Mouse (Mus musculus) stomach, embryonic 14.5 days (tissue): Measurements from ENCODE around the gene Nom1. TPM values are rescaled to one million over a fixed set of nuclear protein-coding genes. Genes with fewer than 3 reads are reported as not detected.
"Not testable (repeated sequence)": the region's sequence is repeated elsewhere in the genome, so short reads cannot be mapped to it uniquely, and the experiment has no call there.

ENCODE experiments used
- ATAC-seq: fragments of 200-750 bp; cut with Nextera tagmentation; 2 replicates; pipeline ENCODE4 v1.8.0; 2017; ENCODE audit warnings: low read depth, moderate TSS enrichment; ENCODE audit not compliant: insufficient number of reproducible peaks, insufficient read depth, low FRiP score
- H3K27ac ChIP-seq: fragments of 300-500 bp; sonication (generic); 2 replicates; pipeline ENCODE4 v1.5.1; 2014; ENCODE audit warnings: mild to moderate bottlenecking, low read length, moderate library complexity, mixed read lengths
- H3K27me3 ChIP-seq: fragments of 300-500 bp; sonication (generic); 2 replicates; pipeline ENCODE4 v1.6.1; 2014; ENCODE audit warnings: low read length, control low read depth, mixed read lengths; ENCODE audit not compliant: control insufficient read depth, insufficient read depth
- H3K36me3 ChIP-seq: fragments of 300-500 bp; sonication (generic); 2 replicates; pipeline ENCODE4 v1.6.1; 2014; ENCODE audit warnings: mild to moderate bottlenecking, control low read depth, low read length, moderate library complexity, mixed read lengths; ENCODE audit not compliant: control insufficient read depth, insufficient read depth
- H3K4me1 ChIP-seq: fragments of 300-500 bp; sonication (generic); 2 replicates; pipeline ENCODE4 v1.6.1; 2014; ENCODE audit warnings: low read length, control low read depth, mixed read lengths; ENCODE audit not compliant: control insufficient read depth, insufficient read depth
- H3K4me2 ChIP-seq: fragments of 300-500 bp; sonication (generic); replicated peaks from 2 replicates; pipeline ENCODE4 v1.6.1; 2014; ENCODE audit warnings: low read depth, low read length, control low read depth
- H3K4me3 ChIP-seq: fragments of 300-500 bp; sonication (generic); 2 replicates; pipeline ENCODE4 v1.5.1; 2014; ENCODE audit warnings: low read depth, low read length, control low read depth
- H3K9ac ChIP-seq: fragments of 300-500 bp; sonication (generic); replicated peaks from 2 replicates; pipeline ENCODE4 v1.6.1; 2014; ENCODE audit warnings: low read depth, mild to moderate bottlenecking, control low read depth, low read length, moderate library complexity, mixed read lengths
- H3K9me3 ChIP-seq: fragments of 300-500 bp; sonication (generic); 2 replicates; pipeline ENCODE4 v1.6.1; 2016; ENCODE audit warnings: low read depth, low read length, control low read depth; ENCODE audit not compliant: control insufficient read depth
- WGBS: fragments of 180-500 bp; shearing (Covaris S2); extraction: QIAGEN DNeasy Blood & Tissue Kit; methylation state at CpG from one replicate; pipeline ENCODE4 v1.1.7; 2014; 5-methylcytosine and 5-hydroxymethylcytosine counted together
- polyA plus RNA-seq: library from polyadenylated mRNA; unstranded; fragments of >200 nt; fragmentation: Nextera tagmentation; extraction: Ambion mirVana; gene quantifications from 2 replicates; pipeline ENCODE4 v1.2.1, GENCODE M21; 2014

Gene Nom1
- 19.0 and 23.4 TPM in 2 replicates for polyA plus RNA-seq

GRCm38 (mm10) chr5:29434228-29434871 is at the start of gene Nom1:
Gene Nom1 (plus strand): TSS chr5:29434664.
- peaks cover 22% of the 10 kb centered on the region; the same call in 1 of the 2 replicates for H3K36me3 ChIP-seq
- peak within 1 kb of the TSS; percentile 85 for H3K9ac ChIP-seq
- H3K27me3 ChIP-seq = no peaks in the 10 kb centered on the region
- peak within 1 kb of the TSS; percentile 91 for H3K4me2 ChIP-seq
- peaks cover 17% of the 10 kb centered on the region for H3K4me1 ChIP-seq
- peak within 1 kb of the TSS; percentile 59; the same call in 1 of the 2 replicates for H3K27ac ChIP-seq
- WGBS = 5% methylated on average over 29 of the region's 29 CpGs
- no peaks in the 10 kb centered on the region for H3K9me3 ChIP-seq
- H3K4me3 ChIP-seq = peak within 1 kb of the TSS; percentile 92
- peak; percentile 91; the same call in 1 of the 2 replicates for ATAC-seq

- Histone ChIP-seq H3K27ac (no peak overlapping the region; the same call in 1 of the 2 replicates), H3K27me3 (no peaks in the 10 kb centered on the region), H3K4me3 (no peak overlapping the region), H3K9ac (no peak overlapping the region), H3K4me2 (no peak overlapping the region), H3K9me3 (no peaks in the 10 kb centered on the region), H3K36me3 (no peaks in the 10 kb centered on the region), H3K4me1 (0 out of 2 replicates have a peak, but pooled peaks cover 4% of the 10 kb centered on the region)
- no peak for ATAC-seq
- 10% methylated on average over 1 of the region's 1 CpGs for WGBS
Observed at GRCm38 (mm10) chr5:29387591-29387990, 46.9 kb upstream of the Nom1 start.

GRCm38 (mm10) chr5:29388181-29388943 is 46.1 kb upstream of the Nom1 start:
- WGBS = 32% methylated on average over 7 of the region's 7 CpGs
- H3K4me1 ChIP-seq = 0 out of 2 replicates have a peak, but pooled peaks cover 4% of the 10 kb centered on the region
- H3K27me3 ChIP-seq = no peaks in the 10 kb centered on the region
- no peak overlapping the region for H3K4me3 ChIP-seq
- no peaks in the 10 kb centered on the region for H3K9me3 ChIP-seq
- no peak overlapping the region for H3K9ac ChIP-seq
- peak; percentile 48 for ATAC-seq
- no peaks in the 10 kb centered on the region for H3K36me3 ChIP-seq
- no peak overlapping the region for H3K4me2 ChIP-seq
- peak overlapping the region; percentile 27; the same call in 1 of the 2 replicates for H3K27ac ChIP-seq

- H3K4me2 ChIP-seq = no peak overlapping the region
- 20% methylated on average over 15 of the region's 15 CpGs for WGBS
- no peak overlapping the region for H3K9ac ChIP-seq
- H3K36me3 ChIP-seq = no peaks in the 10 kb centered on the region
- H3K4me1 ChIP-seq = 0 out of 2 replicates have a peak, but pooled peaks cover 4% of the 10 kb centered on the region
- H3K27me3 ChIP-seq = no peaks in the 10 kb centered on the region
- ATAC-seq = 0 out of 2 replicates have a peak, but pooled peaks have one; percentile 64
- H3K9me3 ChIP-seq = no peaks in the 10 kb centered on the region
- no peak overlapping the region for H3K4me3 ChIP-seq
- no peak overlapping the region for H3K27ac ChIP-seq
Observed at GRCm38 (mm10) chr5:29388944-29389765, 45.3 kb upstream of the Nom1 start.

GRCm38 (mm10) chr5:29398427-29398826 is 36.0 kb upstream of the Nom1 start:
- H3K9ac ChIP-seq = no peak overlapping the region
- WGBS = 66% methylated on average over 4 of the region's 4 CpGs
- ATAC-seq = no peak
- H3K4me3 ChIP-seq = no peak overlapping the region
- H3K36me3 ChIP-seq = no peaks in the 10 kb centered on the region
- H3K4me2 ChIP-seq = no peak overlapping the region
- H3K27ac ChIP-seq = no peak overlapping the region
- no peaks in the 10 kb centered on the region for H3K9me3 ChIP-seq
- H3K27me3 ChIP-seq = no peaks in the 10 kb centered on the region
- H3K4me1 ChIP-seq = no peaks in the 10 kb centered on the region

GRCm38 (mm10) chr5:29410854-29411253 is 23.6 kb upstream of the Nom1 start:
- Histone ChIP-seq H3K4me2 (no peak overlapping the region), H3K9ac (no peak overlapping the region), H3K36me3 (no peaks in the 10 kb centered on the region), H3K27ac (no peak overlapping the region), H3K4me3 (no peak overlapping the region), H3K4me1 (no peaks in the 10 kb centered on the region), H3K9me3 (no peaks in the 10 kb centered on the region), H3K27me3 (no peaks in the 10 kb centered on the region)
- ATAC-seq = no peak

GRCm38 (mm10) chr5:29413041-29413440 is 21.4 kb upstream of the Nom1 start:
- WGBS = 82% methylated on average over 3 of the region's 3 CpGs
- ATAC-seq = no peak
- H3K4me3 ChIP-seq = no peak overlapping the region
- no peak overlapping the region for H3K9ac ChIP-seq
- no peaks in the 10 kb centered on the region for H3K9me3 ChIP-seq
- no peaks in the 10 kb centered on the region for H3K36me3 ChIP-seq
- no peaks in the 10 kb centered on the region for H3K27me3 ChIP-seq
- H3K27ac ChIP-seq = no peak overlapping the region
- H3K4me2 ChIP-seq = no peak overlapping the region
- H3K4me1 ChIP-seq = no peaks in the 10 kb centered on the region

- WGBS = 44% methylated on average over 3 of the region's 3 CpGs
- H3K27ac ChIP-seq = not testable (repeated sequence)
Observed at GRCm38 (mm10) chr5:29423330-29423729, 11.1 kb upstream of the Nom1 start.

More at GRCm38 (mm10) chr5:29423330-29423729, 11.1 kb upstream of the Nom1 start:
- H3K9me3 ChIP-seq, H3K27me3 ChIP-seq, H3K4me2 ChIP-seq, ATAC-seq, H3K36me3 ChIP-seq, H3K9ac ChIP-seq, H3K4me1 ChIP-seq, H3K4me3 ChIP-seq: not testable (repeated sequence)
